Mouse (Mus musculus): Measurements from ENCODE around the gene Smg1. TPM values are rescaled to one million over a fixed set of nuclear protein-coding genes. Genes with fewer than 3 reads are reported as not detected.

The Smg1 gene
- polyA plus RNA-seq (2017; shearing (Covaris generic)): 10 to 100 TPM; 30.2 to 44.0 TPM

GRCm38 (mm10) chr7:118243453-118244385 is at the start of gene Smg1:
TSS of gene Smg1 (minus strand) at chr7:118243670.
- peak; percentile 85 for ATAC-seq

- ATAC-seq: no peak
Measured at GRCm38 (mm10) chr7:118283186-118283585, 39.7 kb upstream of the Smg1 start.

GRCm38 (mm10) chr7:118282543-118282942 is 39.1 kb upstream of the Smg1 start:
- ATAC-seq: no peak

GRCm38 (mm10) chr7:118279521-118279920 is 36.1 kb upstream of the Smg1 start:
- peak; percentile 60 for ATAC-seq

- ATAC-seq: peak; percentile 84
Measured at GRCm38 (mm10) chr7:118277335-118277910, 34.0 kb upstream of the Smg1 start.

- ATAC-seq: peak; percentile 6
Measured at GRCm38 (mm10) chr7:118276684-118277334, 33.3 kb upstream of the Smg1 start.

- ATAC-seq: peak; percentile 58
Measured at GRCm38 (mm10) chr7:118275265-118275664, 31.8 kb upstream of the Smg1 start.

GRCm38 (mm10) chr7:118274851-118275250 is 31.4 kb upstream of the Smg1 start:
- peak; percentile 13 for ATAC-seq

GRCm38 (mm10) chr7:118274169-118274568 is 30.7 kb upstream of the Smg1 start:
- ATAC-seq: no peak

GRCm38 (mm10) chr7:118266099-118266498 is 22.6 kb upstream of the Smg1 start:
- ATAC-seq: no peak

- ATAC-seq: no peak
Measured at GRCm38 (mm10) chr7:118263606-118264005, 20.1 kb upstream of the Smg1 start.

GRCm38 (mm10) chr7:118262409-118262808 is 18.9 kb upstream of the Smg1 start:
- peak; percentile 97 for ATAC-seq

- ATAC-seq: peak; percentile 29
Measured at GRCm38 (mm10) chr7:118259676-118260305, 16.3 kb upstream of the Smg1 start.

GRCm38 (mm10) chr7:118258451-118258850 is 15.0 kb upstream of the Smg1 start:
- ATAC-seq: no peak

GRCm38 (mm10) chr7:118256740-118257139 is 13.3 kb upstream of the Smg1 start:
- no peak for ATAC-seq

GRCm38 (mm10) chr7:118254460-118254859 is 11.0 kb upstream of the Smg1 start:
- ATAC-seq: no peak

- peak; percentile 71 for ATAC-seq
Measured at GRCm38 (mm10) chr7:118254015-118254414, 10.5 kb upstream of the Smg1 start.

- no peak for ATAC-seq
Measured at GRCm38 (mm10) chr7:118252979-118253378, 9.5 kb upstream of the Smg1 start.

- ATAC-seq: no peak
Measured at GRCm38 (mm10) chr7:118252349-118252748, 8.9 kb upstream of the Smg1 start.

GRCm38 (mm10) chr7:118251392-118252170 is 8.1 kb upstream of the Smg1 start:
- no peak for ATAC-seq

- ATAC-seq: no peak
Measured at GRCm38 (mm10) chr7:118250482-118251160, 7.2 kb upstream of the Smg1 start.
